In genomic region chr4:130081345-130082190, GRCm38 (mm10) we compare ENCODE assay signal across 9 mouse cellular contexts. TPM values are rescaled to one million over a fixed set of nuclear protein-coding genes. Genes with fewer than 3 reads are reported as not detected.
DNase-seq lines count a peak whose midpoint lies in the region; ATAC-seq and TF ChIP-seq lines count a peak whose summit lies in the region.
"Had no signal": no experiment of that assay in that cellular context is flagged by ENCODE, and none has a peak within 500 bp of the region (broad histone marks: within the 10 kb centered on the region; RNA-seq: fewer than 3 reads in every experiment).

No protein-coding gene starts in this region.

- no peaks in the 10 kb centered on the region for H3K36me3 ChIP-seq in hindbrain, postnatal 0 days (ENCODE audit: insufficient read depth, low read length)

- intact Hi-C loops in gastrocnemius, adult 2 months (cut with DNase I) = loop anchor here (1.0 kb wide), 1 partner anchor 45 kb away; no protein-coding TSS in a partner anchor

- 47% methylated on average over 19 of the region's 19 CpGs for WGBS in hindbrain, postnatal 0 days
- 62% methylated on average over 19 of the region's 19 CpGs for WGBS in lung, adult 2 months

- no peaks in the 10 kb centered on the region for H3K9me3 ChIP-seq in hindbrain, postnatal 0 days (ENCODE audit: low read length)

- TF ChIP-seq POLR2A in lung, adult 2 months (IDR thresholded peaks at IDR 0.05; ENCODE audit: borderline replicate concordance, extremely low read depth, low read depth, low read length) = no peak

- H3K9ac ChIP-seq in hindbrain, postnatal 0 days (replicated peaks; ENCODE audit: low read length) = no peak overlapping the region

- peak; percentile 86 for ATAC-seq in hindbrain, postnatal 0 days

- DNase-seq in ovary, adult 18-20 months (ENCODE audit: low spot score) = peak; percentile 47
- DNase-seq in ovary, postnatal 10 days (ENCODE audit: low spot score) = no peak
- peak; percentile 85 for DNase-seq in cerebellum, adult 11-12 months
- DNase-seq in gastrocnemius, adult 2 months = peak; percentile 78
- peak; percentile 88 for DNase-seq in hindbrain, postnatal 0 days (ENCODE audit: low spot score)
- peak; percentile 39 for DNase-seq in lung, adult 2 months
- DNase-seq in skeletal muscle tissue, adult 2 months (ENCODE audit: low read depth, low spot score) = peak; percentile 50
- no peak for DNase-seq in spleen, adult 12 weeks (ENCODE audit: low spot score)

- no peak overlapping the region for H3K27ac ChIP-seq in gastrocnemius, adult 2 months
- H3K27ac ChIP-seq in hindbrain, postnatal 0 days = peak overlapping the region; percentile 72
- H3K27ac ChIP-seq: kidney, postnatal 0 days had no signal

- H3K4me1 ChIP-seq in hindbrain, postnatal 0 days (ENCODE audit: insufficient read depth, low read length) = peaks cover 45% of the 10 kb centered on the region
- H3K4me1 ChIP-seq in lung, adult 2 months (ENCODE audit: control insufficient read depth, insufficient read depth, low read length) = no peaks in the 10 kb centered on the region

- TF ChIP-seq CTCF in gastrocnemius, adult 2 months (IDR thresholded peaks at IDR 0.05) = no peak
- peak; percentile 47 for TF ChIP-seq CTCF in hindbrain, postnatal 0 days (IDR thresholded peaks at IDR 0.05; ENCODE audit: low read depth)
- TF ChIP-seq CTCF in lung, adult 2 months (IDR thresholded peaks at IDR 0.05; ENCODE audit: insufficient read depth, low read length) = no peak

- peak overlapping the region; percentile 30 for H3K4me2 ChIP-seq in hindbrain, postnatal 0 days (ENCODE audit: low read depth, low read length)

- no peaks in the 10 kb centered on the region for H3K27me3 ChIP-seq in hindbrain, postnatal 0 days (ENCODE audit: insufficient read depth, low read length)

- H3K4me3 ChIP-seq in gastrocnemius, adult 2 months = no peak overlapping the region
- H3K4me3 ChIP-seq in hindbrain, postnatal 0 days (ENCODE audit: low read length) = no peak overlapping the region
- H3K4me3 ChIP-seq in lung, adult 2 months (replicated peaks; ENCODE audit: extremely low read depth, low read depth, low read length) = no peak overlapping the region

RNA-seq across cellular contexts. Expression of gene Pef1, which starts 20.8 kb away (rescaled TPM):
- total RNA-seq in gastrocnemius, adult 2 months (2021) = 10 to 100 TPM; 37.3 to 37.5 TPM
- total RNA-seq in hindbrain, postnatal 0 days (2014; rRNA removed) = 82.6 and 93.4 TPM in 2 replicates
- 59.8 and 62.0 TPM in 2 replicates for polyA plus RNA-seq in hindbrain, postnatal 0 days (2015; fragmentation: Nextera tagmentation; extraction: Ambion mirVana)
- 106 and 118 TPM in 2 replicates for polyA plus RNA-seq in lung, adult 2 months (2012; rRNA removed)

RNA-seq across cellular contexts. Expression of gene Col16a1, which starts 33.9 kb away (rescaled TPM):
- 1 to 10 TPM; 3.5 to 7.9 TPM for total RNA-seq in gastrocnemius, adult 2 months (2021)
- 19.9 and 21.5 TPM in 2 replicates for total RNA-seq in hindbrain, postnatal 0 days (2014; rRNA removed)
- polyA plus RNA-seq in hindbrain, postnatal 0 days (2015; fragmentation: Nextera tagmentation; extraction: Ambion mirVana) = 13.1 and 13.8 TPM in 2 replicates
- polyA plus RNA-seq in lung, adult 2 months (2012; rRNA removed) = 27.9 and 31.8 TPM in 2 replicates

RNA-seq across cellular contexts. Expression of gene Hcrtr1, which starts 57.6 kb away (rescaled TPM):
- total RNA-seq in gastrocnemius, adult 2 months (2021) = not detected
- 16.9 and 24.2 TPM in 2 replicates for total RNA-seq in hindbrain, postnatal 0 days (2014; rRNA removed)
- polyA plus RNA-seq in hindbrain, postnatal 0 days (2015; fragmentation: Nextera tagmentation; extraction: Ambion mirVana) = 11.3 and 12.1 TPM in 2 replicates
- polyA plus RNA-seq in lung, adult 2 months (2012; rRNA removed) = 0.19 and 0.66 TPM in 2 replicates

Comparison
In these comparisons a context has a peak if more than half of its experiments do, and no peak if none do; other contexts are left out.
1. DNase-seq: peak in ovary, adult 18-20 months (single experiment), cerebellum, adult 11-12 months (single experiment), gastrocnemius, adult 2 months (single experiment), hindbrain, postnatal 0 days (single experiment), lung, adult 2 months (single experiment) and skeletal muscle tissue, adult 2 months (single experiment); none in ovary, postnatal 10 days (single experiment) and spleen, adult 12 weeks (single experiment).
2. RNA of gene Hcrtr1, which starts 57.6 kb away (total RNA-seq): 16.9 to 24.2 TPM in hindbrain, postnatal 0 days; not detected in gastrocnemius, adult 2 months; every median in the first group is over 10 times any median in the second.